Mouse (Mus musculus): ENCODE results near the gene Pipox. TPM values are rescaled to one million over a fixed set of nuclear protein-coding genes. Genes with fewer than 3 reads are reported as not detected.
A peak's percentile ranks its signal among the peaks of the same experiment; 100 is the strongest.

The Pipox gene
- polyA plus RNA-seq, 1 experiment from 2014 or later: 7.6 TPM

DNA sequence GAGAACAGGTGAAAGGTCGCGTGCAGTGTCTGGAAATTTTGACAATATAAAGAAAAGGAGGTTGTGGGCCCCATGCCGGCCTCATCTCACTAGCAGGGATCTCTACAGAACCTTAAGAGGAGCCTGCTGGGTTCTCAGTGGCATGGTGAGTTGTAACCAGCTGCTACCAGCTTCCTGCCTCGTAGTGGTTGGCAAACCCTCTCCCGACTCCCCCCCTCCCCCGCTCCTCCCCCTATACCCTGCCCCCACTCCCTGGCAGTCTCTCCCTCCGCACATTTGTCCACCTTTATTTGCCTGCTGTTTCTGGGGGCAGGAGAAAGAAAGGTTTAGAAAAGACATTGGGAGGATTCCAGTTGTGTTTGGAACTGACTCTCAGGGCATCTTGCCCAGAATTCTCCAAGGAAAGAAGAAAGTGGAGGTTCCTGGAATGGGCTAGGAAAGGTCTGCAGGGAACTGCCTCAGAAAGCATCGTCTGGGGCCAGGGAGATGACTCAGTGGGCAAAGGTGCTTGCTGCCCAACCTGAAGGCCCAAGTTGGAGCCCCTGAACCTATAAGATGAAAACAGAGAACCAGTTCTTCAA lies 8.0 kb upstream of the Pipox start:
- Histone ChIP-seq H3K27me3 (ENCODE audit: control insufficient read depth, insufficient read depth, low read length) (peaks cover 4% of the 10 kb centered on the region; the same call in 1 of the 2 replicates), H3K9ac (ENCODE audit: low read depth, low read length) (no peak overlapping the region), H3K27ac (ENCODE audit: low read depth, low read length) (no peak overlapping the region), H3K36me3 (ENCODE audit: control insufficient read depth, insufficient read depth, low read length) (no peaks in the 10 kb centered on the region), H3K4me3 (ENCODE audit: low read depth, low read length) (no peak overlapping the region), H3K4me1 (replicated peaks; ENCODE audit: control insufficient read depth, insufficient read depth, low read length) (peaks cover 18% of the 10 kb centered on the region), H3K4me2 (replicated peaks; ENCODE audit: low read depth, low read length) (no peak overlapping the region), H3K9me3 (ENCODE audit: control insufficient read depth, low read length) (no peaks in the 10 kb centered on the region)
- ATAC-seq (ENCODE audit: low FRiP score): no peak
- no peak for DNase-seq (ENCODE audit: low spot score)
- WGBS: 37% methylated on average over 8 of the region's 8 CpGs

DNA sequence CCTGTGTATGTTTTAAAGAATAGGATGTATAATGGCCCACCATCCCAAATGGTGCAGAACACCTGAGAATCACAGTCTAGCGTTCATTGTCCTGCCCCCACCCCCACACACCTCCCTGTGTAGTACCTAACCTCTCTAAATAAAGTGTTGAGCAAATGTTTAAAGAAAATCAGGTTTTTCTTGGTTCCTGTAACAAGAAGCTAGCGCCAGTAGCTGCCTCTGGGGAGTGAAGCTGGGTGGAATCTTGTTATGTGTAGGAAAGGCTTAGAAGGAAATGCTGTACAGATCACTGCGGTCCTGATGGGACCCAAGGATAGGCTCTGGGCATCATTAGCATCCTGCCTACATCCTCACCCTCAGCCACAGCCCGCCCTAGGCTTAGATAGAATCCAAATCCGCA lies 7.5 kb upstream of the Pipox start:
- Histone ChIP-seq H3K4me1 (replicated peaks; ENCODE audit: control insufficient read depth, insufficient read depth, low read length) (peaks cover 16% of the 10 kb centered on the region), H3K9me3 (ENCODE audit: control insufficient read depth, low read length) (no peaks in the 10 kb centered on the region), H3K36me3 (ENCODE audit: control insufficient read depth, insufficient read depth, low read length) (no peaks in the 10 kb centered on the region), H3K9ac (ENCODE audit: low read depth, low read length) (no peak overlapping the region), H3K27me3 (ENCODE audit: control insufficient read depth, insufficient read depth, low read length) (peaks cover 4% of the 10 kb centered on the region; the same call in 1 of the 2 replicates), H3K4me3 (ENCODE audit: low read depth, low read length) (no peak overlapping the region), H3K4me2 (replicated peaks; ENCODE audit: low read depth, low read length) (no peak overlapping the region), H3K27ac (ENCODE audit: low read depth, low read length) (no peak overlapping the region)
- ATAC-seq (ENCODE audit: low FRiP score) (no peak), DNase-seq (ENCODE audit: low spot score) (no peak)
- WGBS: 57% methylated on average over 5 of the region's 5 CpGs

GRCm38 (mm10) chr11:77900696-77901095 lies 6.8 kb upstream of the Pipox start:
- no peaks in the 10 kb centered on the region for H3K9me3 ChIP-seq (ENCODE audit: control insufficient read depth, low read length)
- H3K4me1 ChIP-seq (replicated peaks; ENCODE audit: control insufficient read depth, insufficient read depth, low read length): peaks cover 19% of the 10 kb centered on the region
- no peak overlapping the region for H3K4me2 ChIP-seq (replicated peaks; ENCODE audit: low read depth, low read length)
- H3K27ac ChIP-seq (ENCODE audit: low read depth, low read length): no peak overlapping the region
- peaks cover 4% of the 10 kb centered on the region; the same call in 1 of the 2 replicates for H3K27me3 ChIP-seq (ENCODE audit: control insufficient read depth, insufficient read depth, low read length)
- DNase-seq (ENCODE audit: low spot score): no peak
- no peaks in the 10 kb centered on the region for H3K36me3 ChIP-seq (ENCODE audit: control insufficient read depth, insufficient read depth, low read length)
- 94% methylated on average over 4 of the region's 4 CpGs for WGBS
- H3K4me3 ChIP-seq (ENCODE audit: low read depth, low read length): no peak overlapping the region
- H3K9ac ChIP-seq (ENCODE audit: low read depth, low read length): no peak overlapping the region
- no peak for ATAC-seq (ENCODE audit: low FRiP score)

GRCm38 (mm10) chr11:77900187-77900586 lies 6.3 kb upstream of the Pipox start:
- peaks cover 19% of the 10 kb centered on the region for H3K4me1 ChIP-seq (replicated peaks; ENCODE audit: control insufficient read depth, insufficient read depth, low read length)
- no peaks in the 10 kb centered on the region for H3K36me3 ChIP-seq (ENCODE audit: control insufficient read depth, insufficient read depth, low read length)
- H3K9me3 ChIP-seq (ENCODE audit: control insufficient read depth, low read length): no peaks in the 10 kb centered on the region
- peaks cover 4% of the 10 kb centered on the region; the same call in 1 of the 2 replicates for H3K27me3 ChIP-seq (ENCODE audit: control insufficient read depth, insufficient read depth, low read length)
- DNase-seq (ENCODE audit: low spot score): no peak
- H3K27ac ChIP-seq (ENCODE audit: low read depth, low read length): no peak overlapping the region
- H3K4me2 ChIP-seq (replicated peaks; ENCODE audit: low read depth, low read length): no peak overlapping the region
- no peak overlapping the region for H3K4me3 ChIP-seq (ENCODE audit: low read depth, low read length)
- ATAC-seq (ENCODE audit: low FRiP score): no peak
- no peak overlapping the region for H3K9ac ChIP-seq (ENCODE audit: low read depth, low read length)
- WGBS: 88% methylated on average over 3 of the region's 3 CpGs

GRCm38 (mm10) chr11:77896820-77897805 lies 3.2 kb upstream of the Pipox start:
- Histone ChIP-seq H3K27me3 (ENCODE audit: control insufficient read depth, insufficient read depth, low read length) (peaks cover 7% of the 10 kb centered on the region; the same call in 1 of the 2 replicates), H3K4me3 (ENCODE audit: low read depth, low read length) (no peak overlapping the region), H3K36me3 (ENCODE audit: control insufficient read depth, insufficient read depth, low read length) (no peaks in the 10 kb centered on the region), H3K4me1 (replicated peaks; ENCODE audit: control insufficient read depth, insufficient read depth, low read length) (peaks cover 38% of the 10 kb centered on the region), H3K9ac (ENCODE audit: low read depth, low read length) (peak overlapping the region; percentile 37), H3K9me3 (ENCODE audit: control insufficient read depth, low read length) (no peaks in the 10 kb centered on the region), H3K27ac (ENCODE audit: low read depth, low read length) (peak overlapping the region; percentile 83), H3K4me2 (replicated peaks; ENCODE audit: low read depth, low read length) (peak overlapping the region; percentile 2)
- peak; percentile 53 for DNase-seq (ENCODE audit: low spot score)
- ATAC-seq (ENCODE audit: low FRiP score): peak; percentile 25; the same call in 1 of the 2 replicates
- 17% methylated on average over 23 of the region's 23 CpGs for WGBS

- WGBS: 35% methylated on average over 6 of the region's 6 CpGs
- Histone ChIP-seq H3K36me3 (ENCODE audit: control insufficient read depth, insufficient read depth, low read length) (no peaks in the 10 kb centered on the region), H3K4me3 (ENCODE audit: low read depth, low read length) (no peak overlapping the region), H3K27me3 (ENCODE audit: control insufficient read depth, insufficient read depth, low read length) (peaks cover 8% of the 10 kb centered on the region; the same call in 1 of the 2 replicates), H3K9me3 (ENCODE audit: control insufficient read depth, low read length) (no peaks in the 10 kb centered on the region), H3K4me1 (replicated peaks; ENCODE audit: control insufficient read depth, insufficient read depth, low read length) (peaks cover 34% of the 10 kb centered on the region), H3K27ac (ENCODE audit: low read depth, low read length) (peak overlapping the region; percentile 83), H3K9ac (ENCODE audit: low read depth, low read length) (peak overlapping the region; percentile 37; the same call in 1 of the 2 replicates), H3K4me2 (replicated peaks; ENCODE audit: low read depth, low read length) (peak overlapping the region; percentile 2; the same call in 1 of the 2 replicates)
- DNase-seq (ENCODE audit: low spot score) (peak; percentile 37), ATAC-seq (ENCODE audit: low FRiP score) (no peak)
Observed at GRCm38 (mm10) chr11:77896480-77896819, 2.6 kb upstream of the Pipox start.

GRCm38 (mm10) chr11:77896011-77896410 lies 2.1 kb upstream of the Pipox start:
- peaks cover 8% of the 10 kb centered on the region; the same call in 1 of the 2 replicates for H3K27me3 ChIP-seq (ENCODE audit: control insufficient read depth, insufficient read depth, low read length)
- no peaks in the 10 kb centered on the region for H3K9me3 ChIP-seq (ENCODE audit: control insufficient read depth, low read length)
- no peak overlapping the region for H3K4me3 ChIP-seq (ENCODE audit: low read depth, low read length)
- no peak for DNase-seq (ENCODE audit: low spot score)
- WGBS: 83% methylated on average over 9 of the region's 9 CpGs
- peaks cover 32% of the 10 kb centered on the region for H3K4me1 ChIP-seq (replicated peaks; ENCODE audit: control insufficient read depth, insufficient read depth, low read length)
- H3K27ac ChIP-seq (ENCODE audit: low read depth, low read length): no peak overlapping the region
- ATAC-seq (ENCODE audit: low FRiP score): no peak
- no peaks in the 10 kb centered on the region for H3K36me3 ChIP-seq (ENCODE audit: control insufficient read depth, insufficient read depth, low read length)
- H3K9ac ChIP-seq (ENCODE audit: low read depth, low read length): no peak overlapping the region
- H3K4me2 ChIP-seq (replicated peaks; ENCODE audit: low read depth, low read length): no peak overlapping the region

DNA sequence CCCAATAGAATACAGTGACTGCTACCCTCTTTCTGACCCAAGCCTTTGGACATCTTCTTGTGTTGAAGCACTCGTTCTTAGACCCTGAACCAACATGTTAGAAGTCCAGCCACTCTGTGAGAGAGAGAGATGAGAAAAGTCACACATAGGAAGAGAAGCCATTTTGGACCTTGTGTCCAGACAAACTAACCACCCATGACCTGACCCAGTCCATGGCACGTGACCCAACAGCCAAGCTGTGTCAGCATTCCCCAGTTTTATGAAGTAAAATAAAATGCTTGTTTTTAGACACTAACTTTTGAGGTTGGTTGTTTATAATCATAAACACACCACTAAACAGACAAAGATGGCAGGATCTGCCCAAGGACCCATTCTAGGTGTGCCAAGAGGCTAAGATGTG lies 1.1 kb upstream of the Pipox start:
- Histone ChIP-seq H3K4me3 (ENCODE audit: low read depth, low read length) (no peak overlapping the region), H3K9me3 (ENCODE audit: control insufficient read depth, low read length) (no peaks in the 10 kb centered on the region), H3K27me3 (ENCODE audit: control insufficient read depth, insufficient read depth, low read length) (peaks cover 12% of the 10 kb centered on the region), H3K9ac (ENCODE audit: low read depth, low read length) (no peak overlapping the region), H3K4me2 (replicated peaks; ENCODE audit: low read depth, low read length) (no peak overlapping the region), H3K4me1 (replicated peaks; ENCODE audit: control insufficient read depth, insufficient read depth, low read length) (peaks cover 32% of the 10 kb centered on the region), H3K36me3 (ENCODE audit: control insufficient read depth, insufficient read depth, low read length) (no peaks in the 10 kb centered on the region), H3K27ac (ENCODE audit: low read depth, low read length) (no peak overlapping the region)
- 87% methylated on average over 2 of the region's 2 CpGs for WGBS
- no peak for ATAC-seq (ENCODE audit: low FRiP score)
- no peak for DNase-seq (ENCODE audit: low spot score)

Measured in hindbrain, embryonic 11.5 days (tissue).